Mouse (Mus musculus) lung, postnatal 36 days (tissue): ENCODE measurements around the gene Tfap2b.

Source experiments
- DNase-seq: peaks from one replicate; pipeline ENCODE4 v3.0.0; 2022; ENCODE audit warnings: mixed read lengths

Gene Tfap2b

GRCm38 (mm10) chr1:19233857-19234256, 25.1 kb downstream of the Tfap2b start:
- DNase-seq: no peak

- no peak for DNase-seq
Observed at GRCm38 (mm10) chr1:19234432-19235205, 25.9 kb downstream of the Tfap2b start.

GRCm38 (mm10) chr1:19236051-19236450, 27.3 kb downstream of the Tfap2b start:
- no peak for DNase-seq

GRCm38 (mm10) chr1:19236591-19236990, 27.9 kb downstream of the Tfap2b start:
- no peak for DNase-seq

GRCm38 (mm10) chr1:19237061-19237460, 28.3 kb downstream of the Tfap2b start:
- no peak for DNase-seq

- no peak for DNase-seq
Observed at GRCm38 (mm10) chr1:19237721-19238410, 29.2 kb downstream of the Tfap2b start.

GRCm38 (mm10) chr1:19240054-19240453, 31.3 kb downstream of the Tfap2b start:
- no peak for DNase-seq

GRCm38 (mm10) chr1:19241316-19241715, 32.6 kb downstream of the Tfap2b start:
- DNase-seq: no peak

GRCm38 (mm10) chr1:19242021-19242420, 33.3 kb downstream of the Tfap2b start:
- DNase-seq: no peak

GRCm38 (mm10) chr1:19245032-19245431, 36.3 kb downstream of the Tfap2b start:
- DNase-seq: no peak

- no peak for DNase-seq
Observed at GRCm38 (mm10) chr1:19251286-19251685, 42.6 kb downstream of the Tfap2b start.

- no peak for DNase-seq
Observed at GRCm38 (mm10) chr1:19269596-19269995, 60.9 kb downstream of the Tfap2b start.
